Mouse (Mus musculus) adrenal gland, postnatal 4 days (tissue): ENCODE measurements around the gene Odf3b. TPM values are rescaled to one million over a fixed set of nuclear protein-coding genes. Genes with fewer than 3 reads are reported as not detected.

Experiments used
- DNase-seq, 2 experiments: peaks; one replicate each; pipeline ENCODE4 v3.0.0; 2021 to 2022; ENCODE audit warnings: low spot score in 2 of 2, mixed read lengths in 2 of 2
- long read RNA-seq, 2 experiments: library from polyadenylated mRNA; stranded (forward); transcript quantifications; one replicate each; pipeline ENCODE4 v2.0.0; 2021
- total RNA-seq, 2 experiments: library from RNA; stranded (reverse); gene quantifications; 2 replicates each; pipeline ENCODE4 v1.2.3; 2021

Odf3b gene
- 1 to 10 TPM in 1 of 2 experiments, under 1 TPM in 1; 0.34 to 1.5 TPM for total RNA-seq
- long read RNA-seq, experiment 1: 0 reads
- long read RNA-seq, experiment 2, partial matches to known transcripts: 0 of 1 reads
- long read RNA-seq, experiment 2, other reads (novel, unspliced or antisense): 1 of 1 reads

DNA sequence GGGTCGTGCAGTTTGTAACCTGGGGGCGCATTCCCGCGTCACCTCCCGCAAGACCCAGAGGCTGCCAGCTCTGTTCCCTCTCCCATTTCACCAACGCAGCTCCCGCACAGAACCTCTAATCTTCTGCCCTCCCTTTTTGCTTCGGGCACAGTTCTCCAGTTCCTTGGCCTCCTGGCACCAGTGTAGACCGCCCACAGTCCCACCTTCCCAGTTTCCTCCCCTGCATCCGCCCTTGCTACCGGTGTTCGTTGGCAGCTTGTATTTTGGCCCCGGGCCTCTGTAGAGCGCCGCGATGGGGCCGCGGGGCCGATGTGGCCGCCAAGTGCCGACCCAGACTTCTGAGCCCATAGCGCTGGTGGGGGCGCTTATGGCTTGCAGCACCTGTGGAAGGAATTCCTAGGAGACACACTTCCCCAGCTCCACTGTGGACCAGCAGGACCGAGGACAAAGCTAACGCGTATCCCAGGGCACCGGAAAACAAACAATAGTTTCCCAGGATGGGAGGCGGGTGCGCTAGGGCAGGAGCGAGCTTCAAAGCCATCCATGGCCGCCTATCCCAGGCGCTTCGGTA, at the start of gene Odf3b:
TSS of gene Odf3b (minus strand) at position 452 of the 571 bp plus-strand sequence.
- no peak for DNase-seq

DNA sequence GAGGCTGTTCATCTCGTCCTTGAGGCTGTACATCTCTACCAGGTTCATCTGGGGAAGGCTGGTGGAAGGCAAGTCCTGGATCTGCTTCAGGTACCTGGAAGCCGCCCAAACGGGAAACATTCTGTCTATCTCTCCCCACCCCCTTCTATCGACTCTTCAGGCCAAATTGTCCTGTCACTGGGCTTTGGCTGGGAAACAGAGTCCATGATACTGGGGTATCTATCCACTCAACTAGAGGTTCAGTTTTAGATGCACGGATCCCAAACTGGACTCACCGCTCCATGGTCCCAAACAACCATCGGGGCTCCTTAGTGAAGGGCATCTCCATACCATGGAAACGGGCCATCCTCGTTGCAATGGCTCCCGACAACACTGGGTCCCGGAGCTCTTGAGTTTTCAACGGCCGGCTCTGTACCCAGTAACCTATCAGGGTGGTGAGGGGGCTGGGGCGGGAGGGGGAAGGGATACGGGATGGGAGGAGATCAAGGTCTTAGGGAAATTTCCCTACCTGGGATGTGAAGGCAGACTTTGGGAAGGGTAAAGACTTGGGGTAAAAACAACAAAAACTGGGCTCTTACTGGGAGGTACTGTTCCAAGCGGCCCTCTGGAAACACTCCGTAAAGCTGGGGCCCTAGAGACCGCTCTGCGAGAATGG, 49.2 kb upstream of the Odf3b start:
- DNase-seq: no peak

DNA sequence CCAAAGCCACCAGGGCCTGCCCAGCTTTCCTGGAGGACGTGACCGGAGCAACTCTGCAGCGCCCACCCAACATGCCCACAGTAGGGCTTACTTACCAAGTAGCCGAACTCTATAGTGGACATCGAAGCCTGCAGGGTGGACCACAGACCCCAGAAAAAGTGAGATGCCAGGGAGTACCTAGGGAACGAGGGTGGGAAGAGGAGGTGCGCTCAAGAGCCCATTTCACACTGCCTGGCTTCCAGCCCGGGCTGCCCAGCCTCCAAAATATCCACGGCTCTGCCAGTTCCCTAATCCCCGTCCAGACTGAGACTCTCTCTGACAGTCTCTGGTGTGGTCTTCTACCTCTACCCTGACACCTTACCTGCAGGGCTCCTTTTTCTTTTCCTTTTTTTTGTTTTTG, 47.6 kb upstream of the Odf3b start:
- no peak for DNase-seq

DNA sequence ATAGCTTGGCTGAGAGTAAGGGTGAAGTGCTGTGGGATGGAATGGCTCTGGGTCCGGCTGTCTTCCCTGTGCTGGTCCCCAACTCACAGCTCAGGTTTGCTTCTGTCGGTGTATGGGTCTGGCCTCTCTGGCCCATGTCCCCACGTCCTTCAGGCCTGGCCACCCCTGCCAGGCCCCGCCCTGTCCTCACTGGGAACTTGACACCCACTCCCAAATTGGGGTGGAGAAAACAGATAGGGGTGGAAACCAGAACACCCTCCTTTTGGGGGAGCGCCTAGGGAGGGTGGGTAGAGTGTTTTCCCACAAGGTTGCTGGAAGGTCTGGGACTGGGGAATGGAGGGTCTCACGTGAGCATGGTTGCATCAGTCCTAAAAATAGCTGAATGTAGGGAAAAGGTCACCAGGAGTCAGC, 46.6 kb upstream of the Odf3b start, which contains the start of gene Cpt1b:
TSS of gene Cpt1b (minus strand) at position 153 of the 411 bp plus-strand sequence.
- no peak for DNase-seq

DNA sequence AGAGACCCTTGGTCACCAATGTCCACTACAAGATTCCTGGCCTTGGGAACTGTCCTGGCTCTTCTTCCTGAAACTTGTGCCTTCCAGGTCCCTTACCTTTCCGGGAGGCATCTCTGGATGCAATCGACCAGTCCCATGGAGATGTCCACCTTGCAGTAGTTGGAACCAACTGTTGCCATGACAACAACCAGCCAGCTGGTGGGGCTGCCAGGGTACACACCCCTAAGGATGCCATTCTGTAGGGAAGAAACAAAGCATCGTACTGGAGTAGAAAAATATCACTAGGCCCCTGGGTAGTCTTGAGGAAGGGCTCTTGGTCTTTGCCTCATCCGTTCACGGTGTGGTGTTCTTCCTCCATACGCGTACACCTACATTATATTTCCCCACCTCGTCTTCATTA, 45.5 kb upstream of the Odf3b start:
- DNase-seq: no peak

DNA sequence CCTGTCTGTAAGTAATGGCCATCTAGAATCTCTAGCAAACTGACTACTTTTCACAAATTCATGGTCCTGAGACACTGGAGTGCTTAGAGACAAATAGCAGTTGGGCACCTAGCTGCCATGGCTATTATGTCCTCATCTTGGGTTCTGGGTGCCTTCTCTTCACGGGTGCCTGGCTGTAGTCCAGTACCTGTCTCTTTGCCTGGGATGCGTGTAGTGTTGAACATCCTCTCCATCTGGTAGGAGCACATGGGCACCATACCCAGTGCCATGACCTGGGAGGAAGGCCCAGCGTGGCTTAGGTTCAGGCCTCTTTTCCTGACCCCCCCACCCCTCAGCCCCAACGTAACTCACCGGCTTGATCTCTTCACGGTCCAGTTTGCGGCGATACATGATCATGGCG, 42.9 kb upstream of the Odf3b start:
- no peak for DNase-seq

DNA sequence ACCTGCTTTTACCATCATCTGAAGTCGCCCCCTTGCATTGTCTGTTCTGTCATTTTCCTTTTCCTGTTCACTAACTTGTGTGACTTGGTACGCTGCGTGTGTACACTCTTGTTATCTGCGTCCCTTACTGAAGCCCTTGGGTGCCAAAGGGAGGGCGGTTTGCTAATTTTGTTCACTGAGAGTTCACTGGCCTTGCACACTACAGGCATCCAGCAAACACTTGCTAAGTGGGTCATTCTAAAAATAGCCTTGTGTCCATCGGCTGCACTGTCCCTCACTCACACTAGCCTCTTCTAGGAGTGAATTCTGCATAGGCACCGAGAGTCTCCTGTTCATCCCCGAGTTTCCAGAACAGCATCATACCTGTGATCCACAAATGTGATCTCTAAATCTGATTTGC, 36.2 kb upstream of the Odf3b start:
- no peak for DNase-seq

DNA sequence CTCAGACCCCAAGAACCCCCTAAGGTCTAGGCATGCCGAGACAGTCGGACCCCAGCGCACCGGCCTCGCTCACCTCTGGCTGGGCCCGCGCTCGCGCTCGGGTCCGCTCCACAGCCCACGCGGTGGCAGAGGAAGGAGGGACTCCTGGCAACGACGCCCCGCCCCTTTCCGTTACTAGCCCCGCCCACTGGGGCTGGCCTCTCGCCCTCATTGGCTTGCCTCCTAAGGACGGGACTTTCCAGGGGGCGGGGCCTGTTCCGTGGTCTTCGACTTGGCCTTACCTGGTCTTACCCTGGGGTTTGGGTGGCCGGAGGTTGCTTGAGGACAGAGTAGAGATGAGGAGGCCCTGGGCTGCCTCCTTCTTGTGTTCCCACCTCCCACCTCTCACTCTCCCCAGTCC, 31.0 kb upstream of the Odf3b start, which contains the start of gene Syce3:
TSS of gene Syce3 (minus strand) at position 386 of the 400 bp plus-strand sequence.
- DNase-seq: no peak

DNA sequence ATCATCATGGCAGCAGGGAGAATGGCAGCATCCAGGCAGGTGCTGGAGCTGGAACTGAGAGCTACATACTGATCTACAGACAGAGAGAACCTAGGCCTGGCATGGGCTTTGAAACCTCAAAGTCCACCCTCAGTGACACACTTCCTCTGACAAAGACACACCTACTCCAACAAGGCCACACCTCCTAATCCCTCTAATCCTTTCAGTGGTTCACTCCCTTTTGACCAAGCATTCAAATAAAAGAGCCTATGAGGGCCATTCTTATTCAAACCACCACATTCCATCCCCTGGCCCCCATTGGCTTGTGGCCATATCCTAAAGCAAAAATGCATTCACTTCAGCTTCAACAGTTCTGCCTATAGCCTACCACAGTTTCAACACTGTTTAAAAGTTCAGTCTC, 27.6 kb upstream of the Odf3b start:
- DNase-seq: no peak

DNA sequence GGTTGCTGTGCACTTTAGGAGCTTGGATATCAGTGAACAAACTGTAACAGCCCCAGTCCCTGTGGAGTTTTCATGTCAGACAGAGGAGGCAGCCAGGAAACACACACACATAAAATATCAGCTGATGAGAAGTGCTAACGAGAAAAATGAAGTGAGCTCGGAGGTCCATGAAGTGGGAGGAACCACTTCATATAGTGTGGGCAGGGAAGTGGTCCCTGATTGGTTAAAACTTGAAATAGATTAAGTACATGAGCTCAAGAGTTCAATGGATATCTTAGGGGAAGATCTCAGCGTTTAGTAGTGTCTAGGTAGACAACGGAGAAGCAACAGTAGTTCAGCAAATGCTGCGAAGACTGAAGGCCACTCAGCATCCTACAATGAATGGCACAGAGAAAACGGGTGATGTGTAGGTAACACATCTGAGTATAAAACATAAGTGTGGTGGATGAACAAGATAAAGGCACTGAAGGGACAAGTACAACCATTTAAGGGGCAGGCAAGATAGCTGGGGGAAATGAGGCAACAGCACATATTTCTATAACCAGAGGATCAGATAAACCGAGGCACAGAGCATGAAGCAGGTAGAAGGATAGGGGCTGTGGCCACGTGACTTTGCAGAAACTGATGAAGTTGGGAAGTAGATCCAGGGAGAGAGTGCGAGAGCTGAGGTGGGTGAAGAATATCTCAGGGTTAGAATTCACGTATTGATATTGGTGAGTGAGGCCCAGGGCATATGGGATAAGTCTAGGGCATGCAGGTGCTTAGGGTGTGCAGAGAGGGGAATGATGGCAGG, 25.9 kb upstream of the Odf3b start:
- DNase-seq: no peak

DNA sequence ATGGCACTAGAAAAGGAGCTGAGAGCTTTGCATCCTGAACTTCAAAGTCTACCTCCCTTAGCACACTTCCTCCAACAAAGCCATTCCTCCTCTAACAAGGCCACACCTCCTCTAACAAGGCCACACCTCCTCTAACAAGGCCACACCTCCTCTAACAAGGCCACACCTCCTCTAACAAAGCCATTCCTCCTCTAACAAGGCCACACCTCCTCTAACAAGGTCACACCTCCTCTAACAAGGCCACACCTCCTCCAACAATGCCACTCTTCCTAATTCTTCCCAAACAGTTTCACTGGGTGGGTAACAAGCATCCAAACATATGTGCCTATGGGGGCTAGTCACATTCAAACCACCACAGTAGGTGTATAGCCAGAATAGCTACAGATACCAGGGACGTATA, 23.4 kb upstream of the Odf3b start:
- no peak for DNase-seq

DNA sequence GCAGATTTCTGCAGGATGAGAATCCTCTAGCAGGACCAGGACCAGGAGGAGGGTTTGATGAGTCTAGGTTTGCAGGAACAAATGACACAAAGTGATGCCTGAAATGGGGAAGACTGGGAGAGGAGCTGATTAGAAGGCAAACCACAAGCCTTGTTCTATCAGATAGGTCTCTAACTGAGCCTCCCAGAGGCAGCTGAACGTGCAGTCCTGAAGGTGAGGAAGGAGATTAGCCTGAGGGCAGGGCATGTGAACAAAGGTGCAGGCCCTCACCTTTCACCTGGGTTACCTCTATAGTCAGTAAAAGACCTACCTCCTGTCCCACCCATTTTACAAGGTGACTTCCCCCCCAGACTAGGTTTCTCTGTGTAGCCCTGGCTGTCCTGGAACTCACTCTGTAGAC, 20.6 kb upstream of the Odf3b start:
- no peak for DNase-seq

DNA sequence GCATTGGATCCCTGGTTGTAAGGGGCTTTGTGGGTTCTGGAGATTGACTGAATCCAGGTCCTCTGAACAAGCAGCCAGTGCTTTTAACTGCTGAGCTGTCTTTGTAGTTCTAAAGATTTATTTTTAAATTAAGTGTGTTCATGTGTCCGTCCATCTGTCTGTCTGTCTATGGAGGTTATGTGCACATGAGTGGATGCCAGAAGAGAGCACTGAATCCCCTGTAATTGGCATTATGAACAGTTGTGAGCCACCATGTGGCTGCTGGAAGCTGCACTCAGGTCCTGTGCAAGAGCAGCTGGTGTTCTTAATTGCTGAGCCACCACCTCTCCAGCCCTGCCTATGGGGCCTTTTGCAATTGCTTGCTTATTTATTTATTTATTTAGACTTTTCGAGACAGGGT, 19.1 kb upstream of the Odf3b start:
- DNase-seq: no peak

DNA sequence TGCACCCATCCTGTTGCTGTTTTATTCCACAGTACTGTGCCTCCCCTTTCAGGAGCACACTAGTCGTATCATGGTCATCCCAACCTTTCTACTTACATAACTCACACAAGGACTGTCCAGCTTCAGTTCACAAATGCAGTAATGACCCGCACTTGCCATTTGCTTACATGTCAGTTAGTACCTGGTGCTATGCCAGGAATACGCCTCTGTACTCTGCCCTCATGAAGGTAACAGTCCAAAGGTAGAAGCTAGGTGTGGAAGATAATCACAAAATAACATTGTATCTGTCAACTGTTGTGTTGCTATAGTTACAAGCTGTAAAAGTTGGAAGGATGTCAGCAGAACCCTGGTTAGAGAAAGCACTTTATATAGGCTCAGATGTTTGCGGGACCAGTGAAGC, 17.8 kb upstream of the Odf3b start:
- DNase-seq: no peak

DNA sequence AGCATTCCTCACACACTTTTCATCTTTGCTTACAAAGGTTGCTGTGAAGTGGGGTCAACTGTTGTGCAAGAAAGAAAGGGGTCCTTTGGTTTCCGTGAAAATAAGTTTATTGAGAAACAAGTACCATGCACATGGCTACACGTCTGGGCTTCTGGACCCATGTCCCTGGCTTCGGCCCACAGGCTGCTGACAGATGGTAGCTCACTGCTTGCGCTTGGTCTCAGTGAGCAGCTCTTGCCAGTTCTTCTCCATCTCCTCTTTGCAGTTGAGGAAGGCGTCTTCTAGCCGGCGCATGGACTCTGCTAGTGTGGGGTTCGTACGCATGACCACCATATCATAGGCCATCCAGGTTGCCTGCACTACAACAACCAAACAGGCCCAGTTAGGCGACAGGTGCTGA, 11.0 kb upstream of the Odf3b start:
- no peak for DNase-seq

DNA sequence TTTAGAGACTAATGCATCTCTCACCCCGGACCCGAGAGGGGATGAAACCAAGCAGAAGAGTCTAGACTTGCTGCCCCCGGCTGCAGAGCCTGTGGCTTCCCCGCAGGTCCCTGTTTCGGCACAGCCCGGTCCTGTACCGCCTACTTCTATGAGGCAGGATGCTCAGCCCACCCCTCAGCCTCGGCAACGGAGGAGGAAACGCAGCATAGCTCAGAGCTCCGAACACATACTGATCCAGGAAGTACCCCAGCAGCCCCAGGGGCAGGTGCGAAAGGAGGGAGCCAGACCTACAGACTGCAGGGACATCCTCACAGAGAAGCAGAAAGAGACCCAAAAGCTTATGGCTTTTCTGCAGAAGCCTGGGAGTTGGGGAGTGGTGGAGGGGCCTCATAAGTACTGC, 8.0 kb upstream of the Odf3b start:
- DNase-seq: no peak

DNA sequence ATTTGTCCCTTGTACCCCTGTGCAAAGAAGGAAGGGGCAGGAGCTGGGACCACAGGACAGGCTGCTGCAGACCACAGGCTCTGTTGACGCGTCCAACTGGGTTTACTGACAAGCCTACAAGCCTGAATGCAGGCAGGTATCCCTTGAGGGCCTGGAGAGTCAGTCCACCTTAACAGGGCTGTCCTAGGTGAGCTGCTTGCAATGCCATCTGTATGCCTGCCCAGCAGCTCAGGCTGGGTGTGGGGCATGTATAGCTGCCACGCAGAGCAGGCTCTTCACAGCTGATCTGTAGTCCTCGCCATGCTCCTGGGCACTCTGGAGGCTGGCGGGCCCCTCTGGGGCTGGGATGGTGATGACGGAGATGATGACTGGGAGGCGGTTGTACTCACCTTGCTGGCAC, 5.5 kb upstream of the Odf3b start, which contains the start of gene Klhdc7b:
TSS of gene Klhdc7b (plus strand) at position 301 of the 400 bp plus-strand sequence.
- no peak for DNase-seq

DNA sequence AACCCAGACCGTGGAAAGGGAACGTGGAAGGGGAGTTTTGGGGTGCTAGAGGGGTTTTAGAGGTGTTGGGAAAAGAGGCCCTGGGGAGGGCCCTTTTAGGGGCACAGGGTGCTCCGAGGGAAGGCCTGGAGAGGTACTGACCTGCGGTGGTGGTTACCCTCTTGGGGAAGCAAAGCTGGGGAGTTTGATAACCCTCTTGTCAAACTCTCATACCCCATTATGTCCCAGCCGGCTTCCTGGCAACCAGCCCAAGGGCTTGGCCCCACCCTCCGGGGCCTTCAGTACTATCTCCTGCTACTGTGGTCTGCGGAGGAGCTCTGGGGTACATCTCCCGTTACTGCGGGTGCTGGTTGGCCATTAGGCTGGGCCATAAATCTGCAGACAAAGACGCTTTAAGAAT, 347 bp upstream of the Odf3b start:
- no peak for DNase-seq

DNA sequence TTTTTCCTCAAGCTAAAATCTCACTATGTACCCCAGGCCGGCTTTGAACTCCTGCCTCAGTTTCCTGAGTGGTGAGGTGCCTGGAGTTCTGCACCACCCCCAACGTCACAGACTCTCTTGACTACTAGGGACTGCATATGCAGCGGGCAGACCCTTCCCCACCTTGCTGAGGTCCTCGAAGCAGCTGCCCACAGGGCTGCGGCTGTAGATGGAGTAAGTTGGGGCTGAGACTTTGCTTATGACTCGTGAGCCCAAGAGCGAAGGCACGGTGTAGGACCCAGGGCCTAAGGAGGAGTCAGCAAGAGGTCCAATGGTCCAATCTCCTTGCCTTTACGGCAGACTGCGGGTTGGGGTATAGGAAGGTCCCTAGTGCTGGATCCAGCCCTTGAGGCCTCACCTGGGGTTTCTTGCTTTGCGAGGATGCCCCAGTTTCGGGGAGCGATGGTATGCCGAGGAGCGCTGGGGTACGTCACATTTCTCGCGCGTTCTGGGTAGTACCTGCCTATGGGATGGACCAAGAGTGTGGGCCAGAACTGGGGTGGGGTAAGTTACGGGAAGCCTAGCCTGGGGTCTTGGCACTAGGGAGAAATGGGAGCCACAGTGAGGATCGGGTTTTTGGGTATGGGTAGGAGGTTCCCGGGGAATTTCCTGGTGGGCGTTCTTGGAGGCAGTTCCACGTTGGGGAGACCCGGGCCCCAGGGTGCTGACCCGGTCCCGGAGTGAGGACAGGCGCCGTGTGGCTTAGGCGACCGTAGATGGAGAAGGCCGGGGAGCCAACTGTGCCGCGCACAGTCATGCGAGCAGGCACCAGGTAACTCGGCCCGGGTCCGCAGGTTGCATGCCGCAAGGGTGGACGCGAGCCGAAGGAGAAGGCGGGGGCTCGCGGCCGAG, 899 bp downstream of the Odf3b start:
- no peak for DNase-seq

DNA sequence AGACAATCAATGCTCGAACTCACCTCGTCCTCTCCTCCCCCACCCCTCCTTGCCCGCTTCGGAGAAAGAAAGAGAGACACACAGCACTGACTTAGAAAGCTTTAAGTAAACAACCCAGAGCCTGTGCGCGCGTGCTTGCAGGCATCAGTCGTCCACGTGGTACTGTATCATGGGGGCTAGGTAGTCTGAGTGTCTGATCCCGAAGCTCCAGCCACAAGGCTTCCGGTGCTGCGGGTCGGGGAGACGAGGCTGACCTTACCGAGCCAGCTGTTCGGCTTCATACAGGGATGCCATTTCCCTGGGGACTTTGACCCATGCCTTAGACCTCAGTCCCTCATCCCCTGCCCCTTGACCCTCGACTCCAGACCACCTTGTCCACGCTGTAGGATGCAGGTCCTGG, 1.7 kb downstream of the Odf3b start:
- no peak for DNase-seq

DNA sequence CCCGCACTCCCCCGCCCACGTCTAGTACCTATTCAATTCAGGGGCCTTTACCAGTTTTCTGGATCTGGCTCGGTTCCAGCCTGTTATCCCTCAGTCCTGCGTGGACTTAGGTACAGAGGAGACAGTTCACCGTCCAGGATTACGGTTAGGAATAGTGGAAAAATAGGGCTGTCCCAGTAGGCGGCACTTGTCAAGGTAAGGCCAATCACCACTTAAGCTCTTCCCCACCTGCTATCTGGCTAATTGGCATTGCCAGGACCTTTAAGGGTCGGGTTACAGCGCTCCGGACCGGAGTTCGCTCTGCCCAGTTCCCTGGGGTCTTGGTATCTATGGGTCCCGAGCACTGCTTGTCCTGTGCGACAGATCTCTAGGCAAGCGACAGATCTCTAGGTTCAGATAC, 2.1 kb downstream of the Odf3b start, which contains the start of gene Tymp:
TSS of gene Tymp (minus strand) at position 83 of the 400 bp plus-strand sequence.
- DNase-seq: no peak
